Comparison of ENCODE assay signal across 11 mouse cellular contexts in the genomic region with DNA sequence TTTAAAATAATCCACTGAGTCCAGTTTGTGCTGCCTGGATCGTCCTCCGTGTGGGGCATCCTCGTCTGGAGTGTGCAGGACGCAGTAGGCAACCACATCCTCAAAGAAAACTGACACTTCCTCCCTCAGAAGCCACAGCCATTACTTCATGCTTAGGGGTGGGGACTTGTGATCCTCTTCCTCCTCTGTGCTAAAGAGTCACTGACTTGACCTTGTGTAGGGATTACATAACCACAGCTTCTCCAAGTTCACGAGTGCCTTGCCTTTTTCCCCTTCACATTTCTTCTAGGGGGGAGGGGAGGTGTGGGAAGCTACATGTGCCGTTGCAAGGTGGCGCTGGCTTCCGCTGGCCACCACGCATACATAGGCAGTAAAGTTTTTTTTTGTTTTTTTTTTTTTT. TPM values are rescaled to one million over a fixed set of nuclear protein-coding genes. Genes with fewer than 3 reads are reported as not detected.
A peak's percentile ranks its signal among the peaks of the same experiment; 100 is the strongest.
DNase-seq lines count a peak whose midpoint lies in the region; ATAC-seq and TF ChIP-seq lines count a peak whose summit lies in the region.
"Had no signal": no experiment of that assay in that cellular context is flagged by ENCODE, and none has a peak within 500 bp of the region (broad histone marks: within the 10 kb centered on the region; RNA-seq: fewer than 3 reads in every experiment).

No protein-coding gene starts in this region.

- peak; percentile 79 for DNase-seq in layer of hippocampus, adult 9-11 months
- DNase-seq in layer of hippocampus, adult 8-10 months (ENCODE audit: low spot score in 2 of 2): no peak
- DNase-seq in T-cell, adult 2 months (ENCODE audit: low spot score): peak; percentile 64
- peak; percentile 57 for DNase-seq in liver, postnatal 0 days
- peak; percentile 36 for DNase-seq in spleen, adult 12 weeks (ENCODE audit: low spot score)
- DNase-seq in cerebellum, postnatal 14 days: no peak
- DNase-seq in right cerebral cortex, postnatal 36 days (ENCODE audit: low spot score in 2 of 2): no peak
- DNase-seq in limb, embryonic 10.5 days (ENCODE audit: low spot score): no peak
- DNase-seq: cerebellum, adult 11-12 months; gastrocnemius, postnatal 36 days had no signal

- no peak overlapping the region for H3K4me2 ChIP-seq in liver, postnatal 0 days (ENCODE audit: low read depth, low read length)
- H3K4me2 ChIP-seq: neural tube, embryonic 12.5 days had no signal

- H3K4me3 ChIP-seq in liver, postnatal 0 days (ENCODE audit: low read depth, low read length): no peak overlapping the region
- no peak overlapping the region for H3K4me3 ChIP-seq in limb, embryonic 10.5 days
- H3K4me3 ChIP-seq: neural tube, embryonic 12.5 days had no signal

- no peaks in the 10 kb centered on the region for H3K27me3 ChIP-seq in liver, postnatal 0 days (ENCODE audit: insufficient read depth, low read length)
- no peaks in the 10 kb centered on the region for H3K27me3 ChIP-seq in limb, embryonic 10.5 days (ENCODE audit: low read depth, poor library complexity, severe bottlenecking)
- H3K27me3 ChIP-seq: neural tube, embryonic 12.5 days had no signal

- WGBS in liver, postnatal 0 days (ENCODE audit: insufficient replicate concordance): 23% methylated on average over 9 of the region's 9 CpGs
- WGBS in limb, embryonic 10.5 days: 87% methylated on average over 9 of the region's 9 CpGs

- peak overlapping the region; percentile 70 for H3K27ac ChIP-seq in liver, postnatal 0 days (ENCODE audit: low read depth)
- H3K27ac ChIP-seq in limb, embryonic 10.5 days: no peak overlapping the region
- H3K27ac ChIP-seq: neural tube, embryonic 12.5 days had no signal

- H3K9ac ChIP-seq in liver, postnatal 0 days (replicated peaks): no peak overlapping the region
- H3K9ac ChIP-seq: neural tube, embryonic 12.5 days had no signal

- TF ChIP-seq EP300 in liver, postnatal 0 days (IDR thresholded peaks at IDR 0.05; ENCODE audit: low read depth): no peak

- peak; percentile 84 for ATAC-seq in liver, postnatal 0 days

- H3K9me3 ChIP-seq in liver, postnatal 0 days (ENCODE audit: low read length): no peaks in the 10 kb centered on the region
- H3K9me3 ChIP-seq in limb, embryonic 10.5 days (replicated peaks): no peaks in the 10 kb centered on the region
- H3K9me3 ChIP-seq: neural tube, embryonic 12.5 days had no signal

- no peak for TF ChIP-seq CTCF in liver, postnatal 0 days (IDR thresholded peaks at IDR 0.05; ENCODE audit: low read depth)

- no peaks in the 10 kb centered on the region for H3K36me3 ChIP-seq in liver, postnatal 0 days (replicated peaks; ENCODE audit: insufficient read depth, low read length)
- H3K36me3 ChIP-seq in limb, embryonic 10.5 days: no peaks in the 10 kb centered on the region
- H3K36me3 ChIP-seq: neural tube, embryonic 12.5 days had no signal

- peaks cover 8% of the 10 kb centered on the region for H3K4me1 ChIP-seq in liver, postnatal 0 days (ENCODE audit: insufficient read depth)
- no peaks in the 10 kb centered on the region for H3K4me1 ChIP-seq in limb, embryonic 10.5 days
- H3K4me1 ChIP-seq: neural tube, embryonic 12.5 days had no signal

RNA-seq across cellular contexts. Expression of gene Cdkn2aipnl, which starts 35.7 kb away (rescaled TPM):
- total RNA-seq in layer of hippocampus, adult 8-10 months (2022): 10 to 100 TPM; 35.7 to 42.8 (median 39.5) TPM
- 30.7 and 33.3 TPM in 2 replicates for polyA plus RNA-seq in liver, postnatal 0 days (2015; fragmentation: Nextera tagmentation; extraction: Ambion mirVana)
- polyA plus RNA-seq in limb, embryonic 10.5 days (2016; fragmentation: Nextera tagmentation; extraction: Ambion mirVana): 132 and 141 TPM in 2 replicates

Comparison
In these comparisons a context has a peak if more than half of its experiments do, and no peak if none do; other contexts are left out.
1. DNase-seq: peak in layer of hippocampus, adult 9-11 months (single experiment), T-cell, adult 2 months (single experiment), liver, postnatal 0 days (single experiment) and spleen, adult 12 weeks (single experiment); none in layer of hippocampus, adult 8-10 months (0 of 2), cerebellum, postnatal 14 days (0 of 2), right cerebral cortex, postnatal 36 days (0 of 2) and limb, embryonic 10.5 days (single experiment).